Mouse (Mus musculus) lung, embryonic 16.5 days (tissue): Measurements from ENCODE around the gene Fuca1. TPM values are rescaled to one million over a fixed set of nuclear protein-coding genes. Genes with fewer than 3 reads are reported as not detected.
"Not testable (repeated sequence)": the region's sequence is repeated elsewhere in the genome, so short reads cannot be mapped to it uniquely, and the experiment has no call there.

Source experiments
- ATAC-seq: fragments of 200-750 bp; cut with Nextera tagmentation; 2 replicates; pipeline ENCODE4 v1.8.0; 2017; ENCODE audit warnings: low read depth, mild to moderate bottlenecking, moderate library complexity
- H3K27ac ChIP-seq: fragments of 300-500 bp; sonication (generic); 2 replicates; pipeline ENCODE4 v1.5.1; 2014; ENCODE audit warnings: mild to moderate bottlenecking, control low read depth, low read length
- H3K27me3 ChIP-seq: fragments of 300-500 bp; sonication (generic); 2 replicates; pipeline ENCODE4 v1.6.1; 2014; ENCODE audit warnings: low read depth, low read length, mixed read lengths; ENCODE audit not compliant: control insufficient read depth, insufficient read depth
- H3K36me3 ChIP-seq: fragments of 300-500 bp; sonication (generic); 2 replicates; pipeline ENCODE4 v1.6.1; 2014; ENCODE audit warnings: low read length; ENCODE audit not compliant: control insufficient read depth, insufficient read depth
- H3K4me1 ChIP-seq: fragments of 300-500 bp; sonication (generic); replicated peaks from 2 replicates; pipeline ENCODE4 v1.6.1; 2014; ENCODE audit warnings: low read length, mixed read lengths; ENCODE audit not compliant: control insufficient read depth, insufficient read depth
- H3K4me2 ChIP-seq: fragments of 300-500 bp; sonication (generic); 2 replicates; pipeline ENCODE4 v1.6.1; 2014; ENCODE audit warnings: low read depth, low read length, control low read depth
- H3K4me3 ChIP-seq: fragments of 300-500 bp; sonication (generic); 2 replicates; pipeline ENCODE4 v1.5.1; 2014; ENCODE audit warnings: mild to moderate bottlenecking, low read length, control low read depth
- H3K9ac ChIP-seq: fragments of 300-500 bp; sonication (generic); 2 replicates; pipeline ENCODE4 v1.6.1; 2014; ENCODE audit warnings: low read length, control low read depth
- H3K9me3 ChIP-seq: fragments of 300-500 bp; sonication (generic); 2 replicates; pipeline ENCODE4 v1.6.1; 2016; ENCODE audit warnings: low read length; ENCODE audit not compliant: control insufficient read depth
- WGBS: fragments of 180-500 bp; shearing (Covaris S2); extraction: QIAGEN DNeasy Blood & Tissue Kit; methylation state at CpG from one replicate; pipeline ENCODE4 v1.1.7; 2014; 5-methylcytosine and 5-hydroxymethylcytosine counted together
- polyA plus RNA-seq: library from polyadenylated mRNA; unstranded; fragments of >200 nt; fragmentation: Nextera tagmentation; extraction: Ambion mirVana; gene quantifications from 2 replicates; pipeline ENCODE4 v1.2.1, GENCODE M21; 2015

Gene Fuca1
- polyA plus RNA-seq, 1 experiment from 2014 or later: 76.4 TPM

DNA sequence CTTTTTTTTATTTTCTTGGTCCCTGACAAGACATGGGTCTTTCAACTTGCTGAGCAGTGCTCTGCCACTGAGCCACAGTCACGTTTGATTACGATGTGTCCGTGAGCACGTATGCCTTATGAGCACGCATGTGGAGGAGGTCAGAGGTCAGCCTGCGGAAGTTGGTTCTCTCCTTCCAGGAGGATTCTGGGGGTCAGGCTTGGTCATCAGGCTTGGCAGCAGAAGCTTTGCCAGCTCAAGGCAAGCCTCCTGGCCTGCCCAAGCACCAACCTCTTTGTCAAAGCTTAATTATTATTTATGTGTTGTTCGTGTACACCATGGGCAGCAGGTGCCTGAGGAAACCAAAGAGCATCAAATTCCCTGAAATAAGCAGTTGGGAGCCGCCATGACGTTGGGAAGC is 7.8 kb downstream of the Fuca1 start:
- no peak overlapping the region for H3K27ac ChIP-seq
- 88% methylated on average over 9 of the region's 9 CpGs for WGBS
- no peak overlapping the region for H3K4me3 ChIP-seq
- ATAC-seq: no peak
- H3K9ac ChIP-seq: no peak overlapping the region
- H3K9me3 ChIP-seq: no peaks in the 10 kb centered on the region
- H3K36me3 ChIP-seq: no peaks in the 10 kb centered on the region; the same call in 1 of the 2 replicates
- H3K4me1 ChIP-seq: no peaks in the 10 kb centered on the region
- no peaks in the 10 kb centered on the region for H3K27me3 ChIP-seq
- no peak overlapping the region for H3K4me2 ChIP-seq

DNA sequence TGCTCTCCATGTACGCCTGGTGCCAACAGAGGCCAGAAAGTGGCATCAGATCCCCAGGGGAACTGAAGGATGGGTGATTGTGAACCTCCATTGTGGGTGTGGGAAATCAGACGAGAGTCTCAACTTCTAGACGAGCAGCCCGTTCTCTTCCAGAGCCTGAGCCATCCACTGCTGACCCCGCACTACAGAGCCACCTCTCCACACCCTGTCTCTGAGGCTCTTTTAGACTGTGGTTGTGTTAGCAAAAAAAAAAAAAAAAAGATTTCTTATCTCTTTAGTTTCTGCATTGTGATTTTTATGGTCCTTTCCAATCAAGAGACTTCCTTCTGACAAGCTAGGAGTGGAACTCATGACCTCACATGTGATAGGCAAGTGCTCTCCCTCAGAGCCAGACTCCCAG is 8.9 kb downstream of the Fuca1 start:
- no peaks in the 10 kb centered on the region for H3K27me3 ChIP-seq
- H3K9ac ChIP-seq: no peak overlapping the region
- no peak overlapping the region for H3K27ac ChIP-seq
- H3K36me3 ChIP-seq: peaks cover under 1% of the 10 kb centered on the region; the same call in 1 of the 2 replicates
- H3K4me2 ChIP-seq: no peak overlapping the region
- no peaks in the 10 kb centered on the region for H3K4me1 ChIP-seq
- no peak for ATAC-seq
- H3K4me3 ChIP-seq: no peak overlapping the region
- 90% methylated on average over 5 of the region's 5 CpGs for WGBS
- H3K9me3 ChIP-seq: no peaks in the 10 kb centered on the region

DNA sequence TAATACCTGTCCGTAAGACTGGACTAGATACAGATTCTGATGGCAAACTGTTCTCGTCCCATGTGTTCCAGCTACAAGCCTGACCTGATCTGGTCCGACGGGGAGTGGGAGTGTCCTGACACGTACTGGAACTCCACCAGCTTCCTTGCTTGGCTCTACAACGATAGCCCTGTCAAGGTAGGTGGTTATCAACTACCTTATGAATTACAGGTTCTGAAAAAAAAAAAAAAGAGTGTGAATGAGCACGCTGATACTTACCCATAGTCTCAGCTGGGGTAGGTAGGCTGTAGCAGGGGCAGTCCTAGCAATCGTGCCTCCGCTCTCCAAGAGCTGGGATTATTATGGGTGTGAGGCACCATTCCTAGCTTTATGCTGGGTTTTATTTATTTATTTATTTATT is 9.3 kb downstream of the Fuca1 start:
- no peak overlapping the region for H3K4me3 ChIP-seq
- H3K36me3 ChIP-seq: peaks cover 4% of the 10 kb centered on the region; the same call in 1 of the 2 replicates
- no peaks in the 10 kb centered on the region for H3K27me3 ChIP-seq
- no peak overlapping the region for H3K9ac ChIP-seq
- H3K4me2 ChIP-seq: no peak overlapping the region
- no peaks in the 10 kb centered on the region for H3K4me1 ChIP-seq
- no peak for ATAC-seq
- no peak overlapping the region for H3K27ac ChIP-seq
- 84% methylated on average over 9 of the region's 9 CpGs for WGBS
- H3K9me3 ChIP-seq: no peaks in the 10 kb centered on the region

DNA sequence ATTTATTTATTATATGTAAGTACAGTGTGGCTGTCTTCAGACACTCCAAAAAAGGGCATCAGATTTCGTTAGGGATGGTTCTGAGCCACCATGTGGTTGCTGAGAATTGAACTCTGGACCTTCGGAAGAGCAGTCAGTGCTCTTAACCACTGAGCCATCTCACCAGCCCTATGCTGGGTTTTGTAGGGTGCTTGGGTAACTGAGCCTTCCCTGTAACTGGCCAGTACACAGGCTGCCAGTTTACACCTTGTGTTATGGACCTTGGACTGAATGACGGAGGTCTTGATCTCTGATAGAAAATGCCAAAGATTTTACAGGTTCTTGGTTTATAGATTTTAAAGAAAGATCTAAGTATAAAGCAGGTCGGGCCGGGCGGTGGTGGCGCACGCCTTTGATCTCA is 9.7 kb downstream of the Fuca1 start:
- Histone ChIP-seq H3K4me2 (no peak overlapping the region), H3K9me3 (no peaks in the 10 kb centered on the region), H3K27me3 (no peaks in the 10 kb centered on the region), H3K4me1 (no peaks in the 10 kb centered on the region), H3K36me3 (peaks cover 4% of the 10 kb centered on the region; the same call in 1 of the 2 replicates), H3K4me3 (no peak overlapping the region), H3K27ac (no peak overlapping the region), H3K9ac (no peak overlapping the region)
- no peak for ATAC-seq
- 94% methylated on average over 8 of the region's 8 CpGs for WGBS

DNA sequence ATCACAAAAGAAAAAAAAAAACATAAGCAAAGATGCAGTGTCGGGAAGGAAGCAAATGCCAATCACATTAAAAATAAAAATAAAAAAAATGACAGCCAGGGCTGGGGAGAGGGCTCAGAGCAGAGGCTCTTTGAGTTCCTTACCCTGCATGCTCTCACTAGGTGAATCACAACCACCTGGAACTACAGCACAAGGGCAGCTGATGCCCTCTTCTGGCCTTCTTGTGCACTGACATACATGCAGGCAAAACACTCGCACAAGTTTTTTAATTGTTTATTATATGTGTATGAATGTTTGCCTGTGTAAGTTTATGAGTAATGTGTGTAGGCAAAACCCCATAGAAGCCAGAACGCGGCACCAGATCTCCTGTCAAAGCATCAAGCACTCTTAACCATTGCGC is 11.3 kb downstream of the Fuca1 start:
- Histone ChIP-seq H3K27me3 (no peaks in the 10 kb centered on the region), H3K4me2 (no peak overlapping the region), H3K9me3 (no peaks in the 10 kb centered on the region), H3K36me3 (0 out of 2 replicates have a peak, but pooled peaks cover 7% of the 10 kb centered on the region), H3K4me1 (no peaks in the 10 kb centered on the region), H3K27ac (no peak overlapping the region), H3K9ac (no peak overlapping the region), H3K4me3 (no peak overlapping the region)
- no peak for ATAC-seq
- 54% methylated on average over 5 of the region's 5 CpGs for WGBS

DNA sequence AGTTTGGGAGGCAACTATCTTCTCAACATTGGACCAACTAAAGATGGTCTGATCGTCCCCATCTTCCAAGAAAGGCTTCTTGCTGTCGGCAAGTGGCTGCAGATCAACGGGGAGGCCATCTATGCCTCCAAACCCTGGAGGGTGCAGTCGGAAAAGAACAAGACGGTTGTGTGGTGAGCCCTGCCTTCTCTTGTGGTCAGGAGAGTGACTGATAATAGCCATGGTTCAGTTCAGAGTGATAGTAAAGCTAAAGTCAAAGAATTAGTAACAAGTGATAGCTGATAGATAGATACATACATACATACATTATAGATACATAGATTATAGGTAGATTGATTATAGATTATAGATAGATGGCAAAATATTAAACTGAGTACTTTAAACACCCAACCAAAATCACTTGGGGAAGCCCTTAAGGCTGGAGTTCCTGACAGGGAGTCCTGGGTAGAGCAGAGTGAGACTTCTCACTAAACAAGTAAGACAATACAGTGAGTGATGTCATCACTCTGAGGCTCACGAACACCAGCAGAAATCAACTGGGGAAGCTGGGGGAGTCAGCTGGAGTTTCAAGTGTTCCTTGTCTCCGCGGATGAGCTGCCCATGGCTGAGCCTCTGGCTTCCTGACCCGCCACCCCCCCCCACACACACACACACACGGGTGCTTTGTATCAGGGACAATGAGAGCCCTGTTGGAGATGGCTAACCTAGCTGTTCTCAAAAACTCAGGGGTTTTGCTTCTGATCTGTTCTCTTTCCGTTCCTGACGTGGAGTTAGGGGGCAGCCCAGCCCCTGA is 14.4 kb downstream of the Fuca1 start:
- no peak for ATAC-seq
- no peak overlapping the region for H3K27ac ChIP-seq
- peaks cover 9% of the 10 kb centered on the region; the same call in 1 of the 2 replicates for H3K36me3 ChIP-seq
- 54% methylated on average over 12 of the region's 12 CpGs for WGBS
- no peaks in the 10 kb centered on the region for H3K4me1 ChIP-seq
- H3K4me3 ChIP-seq: no peak overlapping the region
- no peak overlapping the region for H3K4me2 ChIP-seq
- H3K27me3 ChIP-seq: no peaks in the 10 kb centered on the region
- no peaks in the 10 kb centered on the region for H3K9me3 ChIP-seq
- H3K9ac ChIP-seq: no peak overlapping the region

DNA sequence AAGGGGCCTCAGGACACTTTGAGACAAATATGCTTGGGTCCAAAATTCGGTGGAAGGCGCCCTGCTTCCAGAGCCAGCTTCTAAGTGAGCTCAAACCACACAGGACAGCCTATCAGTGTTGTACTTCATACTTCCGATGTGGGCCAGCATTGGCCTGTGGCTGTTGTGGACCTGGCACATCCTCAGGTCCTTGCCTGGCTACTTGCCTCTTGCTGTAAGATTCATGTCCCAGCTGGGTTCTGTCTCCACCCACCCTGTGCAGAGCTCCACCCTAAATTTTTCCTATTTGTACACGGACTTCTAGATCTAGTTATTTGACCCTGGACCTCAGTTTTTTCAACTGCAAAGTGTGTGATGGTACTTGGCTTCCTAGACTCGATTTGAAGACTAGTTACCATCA is 15.0 kb downstream of the Fuca1 start:
- Histone ChIP-seq H3K9me3 (no peaks in the 10 kb centered on the region), H3K4me2 (no peak overlapping the region), H3K36me3 (peaks cover 11% of the 10 kb centered on the region; the same call in 1 of the 2 replicates), H3K4me1 (no peaks in the 10 kb centered on the region), H3K9ac (no peak overlapping the region), H3K4me3 (no peak overlapping the region), H3K27ac (no peak overlapping the region), H3K27me3 (no peaks in the 10 kb centered on the region)
- ATAC-seq: no peak
- 47% methylated on average over 5 of the region's 5 CpGs for WGBS

DNA sequence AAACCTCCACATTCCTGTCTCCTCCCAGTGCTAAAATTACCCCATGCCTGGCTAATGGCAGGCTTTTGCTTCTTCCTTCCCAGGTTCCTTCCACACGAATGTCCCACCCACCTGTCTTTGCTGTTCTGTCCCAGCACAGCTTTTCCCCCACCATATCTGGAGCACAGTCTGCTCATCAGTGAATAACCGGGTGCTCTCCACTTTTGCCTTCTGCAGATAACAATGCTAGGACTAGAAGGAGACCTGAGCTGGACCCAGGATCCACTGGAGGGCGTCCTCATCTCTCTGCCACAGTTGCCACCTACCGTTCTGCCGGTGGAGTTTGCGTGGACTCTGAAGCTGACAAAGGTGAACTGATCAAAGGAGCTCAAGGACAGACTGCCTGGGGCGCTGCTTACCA is 18.3 kb downstream of the Fuca1 start:
- Histone ChIP-seq H3K27me3 (no peaks in the 10 kb centered on the region), H3K9ac (no peak overlapping the region), H3K4me2 (no peak overlapping the region), H3K36me3 (peaks cover 16% of the 10 kb centered on the region), H3K4me3 (no peak overlapping the region), H3K9me3 (no peaks in the 10 kb centered on the region; the same call in 1 of the 2 replicates), H3K4me1 (no peaks in the 10 kb centered on the region), H3K27ac (no peak overlapping the region)
- no peak for ATAC-seq
- 76% methylated on average over 7 of the region's 7 CpGs for WGBS

DNA sequence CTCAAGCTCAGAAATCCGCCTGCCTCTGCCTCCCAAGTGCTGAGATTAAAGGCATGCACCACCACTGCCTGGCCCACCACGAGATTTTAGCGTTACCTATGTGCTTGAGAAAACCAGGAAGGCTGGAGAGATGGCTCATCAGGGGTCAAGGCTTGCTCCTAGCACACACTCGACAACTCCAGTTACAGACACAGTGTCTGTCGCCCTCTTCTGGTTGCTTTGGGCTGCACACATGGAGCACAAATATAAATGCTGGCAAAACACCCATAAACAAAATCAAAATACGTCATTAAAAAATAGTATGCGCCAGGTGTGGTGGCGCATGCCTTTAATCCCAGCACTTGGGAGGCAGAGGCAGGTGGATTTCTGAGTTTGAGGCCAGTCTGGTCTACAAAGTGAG is 20.5 kb downstream of the Fuca1 start:
- not testable (repeated sequence) for ATAC-seq
- 82% methylated on average over 8 of the region's 8 CpGs for WGBS

More for the DNA sequence above, 20.5 kb downstream of the Fuca1 start:
- H3K9ac ChIP-seq, H3K9me3 ChIP-seq, H3K27me3 ChIP-seq, H3K4me2 ChIP-seq, H3K36me3 ChIP-seq, H3K4me1 ChIP-seq, H3K27ac ChIP-seq, H3K4me3 ChIP-seq: not testable (repeated sequence)
